Mouse (Mus musculus): ENCODE results near the gene Cinp.

- TF ChIP-seq ZC3H11A (IDR thresholded peaks at IDR 0.05; ENCODE audit: borderline replicate concordance, low read depth, low read length) (no peak), MAFK (IDR thresholded peaks at IDR 0.05; ENCODE audit: insufficient read depth, low read depth, low read length) (no peak), HCFC1 (IDR thresholded peaks at IDR 0.05; ENCODE audit: borderline replicate concordance, insufficient read depth, low read length) (no peak), CHD2 (IDR thresholded peaks at IDR 0.05; ENCODE audit: low read depth, low read length) (no peak)
Observed at GRCm38 (mm10) chr12:110875351-110875750, 13.6 kb downstream of the Cinp start.
